Mouse (Mus musculus) lung, postnatal 0 days (tissue): ENCODE results near the gene Exosc2. TPM values are rescaled to one million over a fixed set of nuclear protein-coding genes. Genes with fewer than 3 reads are reported as not detected.

Experiments used
- ATAC-seq: fragments of 200-750 bp; cut with Nextera tagmentation; 2 replicates; pipeline ENCODE4 v1.8.0; 2017; ENCODE audit warnings: moderate library complexity
- DNase-seq: peaks from one replicate; pipeline ENCODE4 v3.0.0-alpha.2; 2016; ENCODE audit warnings: low spot score
- H3K27ac ChIP-seq: fragments of 300-500 bp; sonication (generic); 2 replicates; pipeline ENCODE4 v1.5.1; 2014; ENCODE audit warnings: antibody characterized with exemption, mild to moderate bottlenecking, low read length, mixed read lengths
- H3K27me3 ChIP-seq: fragments of 300-500 bp; sonication (generic); replicated peaks from 2 replicates; pipeline ENCODE4 v1.6.1; 2014; ENCODE audit warnings: low read length, mixed read lengths; ENCODE audit not compliant: insufficient read depth
- H3K36me3 ChIP-seq: fragments of 300-500 bp; sonication (generic); 2 replicates; pipeline ENCODE4 v1.6.1; 2014; ENCODE audit warnings: low read length, mixed read lengths; ENCODE audit not compliant: insufficient read depth
- H3K4me1 ChIP-seq: fragments of 300-500 bp; sonication (generic); 2 replicates; pipeline ENCODE4 v1.6.1; 2014; ENCODE audit warnings: antibody characterized with exemption, low read depth, low read length, mixed read lengths; ENCODE audit not compliant: insufficient read depth
- H3K4me2 ChIP-seq: fragments of 300-500 bp; sonication (generic); replicated peaks from 2 replicates; pipeline ENCODE4 v1.6.1; 2014; ENCODE audit warnings: low read depth, mild to moderate bottlenecking, low read length, moderate library complexity, mixed read lengths
- H3K4me3 ChIP-seq: fragments of 300-500 bp; sonication (generic); 2 replicates; pipeline ENCODE4 v1.5.1; 2014; ENCODE audit warnings: low read depth, low read length
- H3K9ac ChIP-seq: fragments of 300-500 bp; sonication (generic); replicated peaks from 2 replicates; pipeline ENCODE4 v1.6.1; 2014; ENCODE audit warnings: low read depth, mild to moderate bottlenecking
- H3K9me3 ChIP-seq: fragments of 300-500 bp; sonication (generic); 2 replicates; pipeline ENCODE4 v1.6.1; 2016; ENCODE audit warnings: low read length, mixed read lengths
- CTCF ChIP-seq: IDR thresholded peaks from 2 replicates; pipeline ENCODE4 v1.5.1; 2016; ENCODE audit warnings: antibody characterized with exemption, mild to moderate bottlenecking
- EP300 ChIP-seq: IDR thresholded peaks from 2 replicates; pipeline ENCODE4 v1.6.1; 2016; ENCODE audit warnings: antibody characterized with exemption, mild to moderate bottlenecking, control low read depth
- WGBS: fragments of 180-500 bp; shearing (Covaris S2); extraction: QIAGEN DNeasy Blood & Tissue Kit; methylation state at CpG from one replicate; pipeline ENCODE4 v1.1.7; 2014; 5-methylcytosine and 5-hydroxymethylcytosine counted together
- polyA plus RNA-seq: library from polyadenylated mRNA; unstranded; fragments of >200 nt; fragmentation: Nextera tagmentation; extraction: Ambion mirVana; gene quantifications from 2 replicates; pipeline ENCODE4 v1.2.1, GENCODE M21; 2015

Gene Exosc2
- polyA plus RNA-seq, 1 experiment from 2014 or later, result 17.7 TPM

DNA sequence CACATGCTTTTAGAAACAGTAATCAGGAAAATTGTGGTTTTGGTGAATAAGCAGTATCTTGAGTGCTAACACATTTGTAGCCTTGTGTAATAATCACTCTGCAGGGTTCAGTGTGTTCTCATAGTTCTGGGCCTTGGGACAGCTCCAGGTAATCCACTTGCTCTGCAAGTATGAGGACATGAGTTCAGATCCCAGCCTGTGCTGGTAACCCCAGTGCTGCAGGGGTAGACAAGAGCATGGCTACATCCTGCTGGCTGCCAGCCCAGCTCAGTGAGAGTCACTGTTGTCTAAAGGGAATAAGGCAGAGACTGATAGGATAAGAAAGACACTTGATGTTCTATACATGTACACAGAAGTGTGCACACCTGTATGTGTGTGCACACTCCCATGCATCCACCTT, 35.4 kb downstream of the Exosc2 start:
- Histone ChIP-seq H3K36me3 (no peaks in the 10 kb centered on the region), H3K9ac (no peak overlapping the region), H3K9me3 (no peaks in the 10 kb centered on the region), H3K27me3 (no peaks in the 10 kb centered on the region), H3K27ac (no peak overlapping the region), H3K4me3 (no peak overlapping the region), H3K4me2 (no peak overlapping the region), H3K4me1 (no peaks in the 10 kb centered on the region)
- no peak for DNase-seq
- no peak for ATAC-seq
- TF ChIP-seq EP300 (no peak), CTCF (no peak)

DNA sequence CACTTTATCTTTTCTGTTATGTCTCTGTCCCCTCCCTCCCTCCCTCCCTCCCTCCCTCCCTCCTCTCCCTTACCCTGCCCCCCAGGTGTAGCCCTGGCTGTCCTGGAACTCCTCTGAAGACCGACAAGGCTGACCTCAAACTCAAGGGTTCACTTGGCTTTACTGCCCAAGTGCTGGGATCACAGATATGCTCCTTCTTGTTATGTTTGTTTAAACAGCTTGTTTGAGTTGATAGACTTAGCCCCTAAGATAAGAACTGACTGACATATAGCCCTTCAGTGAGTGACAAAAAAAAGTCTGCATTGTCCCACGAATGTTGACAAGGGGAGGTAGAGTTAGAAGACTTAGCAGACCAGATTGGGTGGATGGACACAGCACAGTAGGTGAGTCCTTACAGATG, 36.0 kb downstream of the Exosc2 start:
- no peak for DNase-seq
- 6% methylated on average over 2 of the region's 2 CpGs for WGBS
- Histone ChIP-seq H3K9ac (no peak overlapping the region), H3K9me3 (no peaks in the 10 kb centered on the region), H3K27ac (no peak overlapping the region), H3K4me3 (no peak overlapping the region), H3K27me3 (no peaks in the 10 kb centered on the region), H3K4me1 (no peaks in the 10 kb centered on the region), H3K36me3 (no peaks in the 10 kb centered on the region), H3K4me2 (no peak overlapping the region)
- ATAC-seq, result no peak
- no peak for TF ChIP-seq CTCF
- TF ChIP-seq EP300, result no peak

DNA sequence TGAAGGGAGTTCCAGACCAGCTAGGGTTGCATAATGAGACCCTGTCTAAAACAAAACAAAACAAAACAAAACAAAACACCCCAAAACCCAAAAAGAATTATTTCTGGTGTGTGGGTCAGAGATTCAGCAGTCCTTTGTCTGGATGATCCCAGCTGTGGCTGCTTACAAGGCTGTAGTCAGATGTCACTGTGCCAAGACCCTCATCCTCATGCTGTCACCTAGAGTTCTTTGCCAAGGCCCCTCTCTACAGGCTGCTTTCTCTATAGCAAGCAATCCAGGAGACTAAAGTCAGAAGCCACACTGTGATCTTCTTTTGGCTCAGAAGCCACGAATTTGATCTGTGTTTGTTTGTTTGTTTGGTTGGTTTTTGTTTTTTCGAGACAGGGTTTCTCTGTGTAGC, 42.2 kb downstream of the Exosc2 start:
- WGBS, result 77% methylated on average over 2 of the region's 2 CpGs
- DNase-seq (no peak), ATAC-seq (no peak)
- Histone ChIP-seq H3K27ac (no peak overlapping the region), H3K9me3 (no peaks in the 10 kb centered on the region), H3K27me3 (no peaks in the 10 kb centered on the region), H3K4me2 (no peak overlapping the region), H3K4me3 (no peak overlapping the region), H3K4me1 (no peaks in the 10 kb centered on the region), H3K9ac (no peak overlapping the region), H3K36me3 (no peaks in the 10 kb centered on the region)
- TF ChIP-seq CTCF, result no peak
- no peak for TF ChIP-seq EP300

DNA sequence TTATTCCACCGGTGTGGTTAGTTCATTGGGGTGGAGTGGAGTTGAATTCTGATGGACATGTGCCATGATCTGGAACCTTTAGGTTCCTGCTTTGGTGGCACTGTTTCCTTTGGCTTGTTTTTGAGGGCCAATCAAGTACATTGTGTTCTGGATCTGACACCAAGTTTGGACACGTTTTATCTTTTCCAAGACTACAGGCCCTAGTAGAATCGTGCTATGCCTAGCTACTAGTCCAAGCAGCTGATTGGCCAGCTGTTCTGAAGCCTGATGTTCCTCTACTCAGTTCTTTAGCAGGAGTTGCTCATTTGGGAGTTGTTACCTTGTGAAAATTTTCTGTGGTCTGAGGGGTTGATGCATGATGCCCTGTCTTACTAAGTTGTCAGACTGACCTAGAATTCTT, 43.3 kb downstream of the Exosc2 start:
- no peaks in the 10 kb centered on the region for H3K9me3 ChIP-seq
- no peak overlapping the region for H3K9ac ChIP-seq
- H3K27ac ChIP-seq, result no peak overlapping the region
- 84% methylated on average over 3 of the region's 3 CpGs for WGBS
- no peak overlapping the region for H3K4me3 ChIP-seq
- TF ChIP-seq EP300, result no peak
- TF ChIP-seq CTCF, result no peak
- no peaks in the 10 kb centered on the region for H3K36me3 ChIP-seq
- no peak for ATAC-seq
- H3K4me1 ChIP-seq, result no peaks in the 10 kb centered on the region
- H3K27me3 ChIP-seq, result no peaks in the 10 kb centered on the region
- no peak for DNase-seq
- no peak overlapping the region for H3K4me2 ChIP-seq

DNA sequence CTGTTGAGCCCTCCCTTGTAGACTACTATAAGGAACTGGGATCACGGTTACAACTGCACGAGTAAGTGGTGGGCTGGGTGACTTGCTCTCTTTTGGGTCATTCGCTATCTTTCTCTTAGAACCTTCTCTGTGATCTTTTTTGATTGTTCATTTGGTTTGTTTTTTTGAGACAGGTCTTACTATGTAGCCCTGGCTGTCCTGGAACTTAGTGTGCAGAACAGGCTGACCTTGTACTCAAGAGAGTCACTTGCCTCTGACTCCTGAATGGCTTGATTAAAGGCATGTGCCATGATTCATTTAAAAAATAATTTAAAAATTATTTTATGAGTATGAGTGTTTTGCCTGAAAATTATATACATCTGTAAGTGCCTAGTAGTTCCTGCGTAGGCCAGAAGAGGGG, 44.3 kb downstream of the Exosc2 start:
- WGBS, result 97% methylated on average over 4 of the region's 4 CpGs
- H3K27ac ChIP-seq, result no peak overlapping the region
- H3K4me3 ChIP-seq, result no peak overlapping the region
- no peaks in the 10 kb centered on the region for H3K36me3 ChIP-seq
- TF ChIP-seq EP300, result no peak
- no peak for TF ChIP-seq CTCF
- no peaks in the 10 kb centered on the region for H3K27me3 ChIP-seq
- no peaks in the 10 kb centered on the region for H3K4me1 ChIP-seq
- H3K9ac ChIP-seq, result no peak overlapping the region
- ATAC-seq (no peak), DNase-seq (no peak)
- no peak overlapping the region for H3K4me2 ChIP-seq
- H3K9me3 ChIP-seq, result no peaks in the 10 kb centered on the region

DNA sequence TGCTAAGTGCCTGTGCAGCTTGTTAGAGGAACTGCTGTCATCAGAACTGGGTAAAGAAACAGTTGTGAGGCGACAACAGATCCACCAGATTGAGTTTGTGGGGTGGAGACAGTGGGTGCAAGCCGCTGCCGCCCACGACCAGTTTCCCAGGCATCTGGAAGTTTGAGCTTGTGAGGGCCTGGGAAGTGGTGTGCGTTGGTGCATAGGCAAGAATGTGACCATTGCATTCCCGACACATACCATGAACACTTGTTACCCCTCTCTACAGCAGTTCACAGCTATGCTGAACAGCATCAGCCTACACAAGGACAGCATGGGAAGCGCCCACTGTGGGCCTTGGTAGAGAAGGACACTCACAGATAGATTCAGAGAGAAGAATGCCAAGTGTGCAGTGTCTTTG, 45.5 kb downstream of the Exosc2 start:
- no peak for ATAC-seq

DNA sequence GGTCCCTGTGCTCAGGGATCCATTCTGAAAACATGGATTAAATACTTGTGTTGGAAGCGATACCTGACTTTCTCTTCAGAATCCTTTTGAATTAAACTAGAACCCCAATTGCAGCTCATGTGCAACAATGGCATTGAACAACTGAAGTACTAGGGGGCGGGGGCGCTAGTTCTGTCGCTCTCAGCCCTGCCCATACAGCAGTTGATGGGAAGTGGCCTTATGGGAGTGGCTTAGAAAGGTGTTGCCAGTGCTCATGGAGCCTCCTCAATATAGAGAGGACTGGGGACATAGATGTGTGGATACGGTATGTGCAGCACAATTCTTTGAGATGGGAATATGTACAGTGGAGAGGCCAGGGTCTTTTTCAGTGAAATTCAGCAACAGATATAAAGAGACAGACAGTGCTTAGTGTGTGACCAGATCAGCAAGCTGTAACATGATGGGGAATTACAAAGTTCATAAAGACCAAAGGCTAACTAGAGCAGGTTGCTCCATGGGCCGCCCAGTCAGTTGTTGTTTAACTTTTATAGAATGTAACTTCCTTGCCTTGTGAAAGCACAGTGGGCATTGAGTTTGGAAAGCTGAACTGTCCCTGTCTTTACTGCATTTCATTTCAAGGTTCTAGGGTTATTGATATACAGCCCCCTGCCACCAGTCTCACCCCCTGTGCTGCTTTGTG, 48.8 kb downstream of the Exosc2 start:
- Histone ChIP-seq H3K4me2 (no peak overlapping the region), H3K9ac (no peak overlapping the region), H3K4me3 (no peak overlapping the region), H3K27me3 (no peaks in the 10 kb centered on the region), H3K27ac (no peak overlapping the region), H3K4me1 (no peaks in the 10 kb centered on the region), H3K36me3 (no peaks in the 10 kb centered on the region), H3K9me3 (no peaks in the 10 kb centered on the region)
- ATAC-seq (no peak), DNase-seq (no peak)
- TF ChIP-seq CTCF (no peak), EP300 (no peak)
- 81% methylated on average over 6 of the region's 6 CpGs for WGBS

More for the DNA sequence above, 45.5 kb downstream of the Exosc2 start:
- H3K36me3 ChIP-seq, result no peaks in the 10 kb centered on the region
- H3K4me1 ChIP-seq, result no peaks in the 10 kb centered on the region
- H3K27ac ChIP-seq, result no peak overlapping the region
- no peak overlapping the region for H3K4me3 ChIP-seq
- no peaks in the 10 kb centered on the region for H3K27me3 ChIP-seq
- 76% methylated on average over 7 of the region's 7 CpGs for WGBS
- no peak overlapping the region for H3K4me2 ChIP-seq
- no peak overlapping the region for H3K9ac ChIP-seq
- TF ChIP-seq EP300 (no peak), CTCF (no peak)
- no peak for DNase-seq
- no peaks in the 10 kb centered on the region for H3K9me3 ChIP-seq
